Comparison of ENCODE assay signal across 18 mouse cellular contexts in the genomic region with DNA sequence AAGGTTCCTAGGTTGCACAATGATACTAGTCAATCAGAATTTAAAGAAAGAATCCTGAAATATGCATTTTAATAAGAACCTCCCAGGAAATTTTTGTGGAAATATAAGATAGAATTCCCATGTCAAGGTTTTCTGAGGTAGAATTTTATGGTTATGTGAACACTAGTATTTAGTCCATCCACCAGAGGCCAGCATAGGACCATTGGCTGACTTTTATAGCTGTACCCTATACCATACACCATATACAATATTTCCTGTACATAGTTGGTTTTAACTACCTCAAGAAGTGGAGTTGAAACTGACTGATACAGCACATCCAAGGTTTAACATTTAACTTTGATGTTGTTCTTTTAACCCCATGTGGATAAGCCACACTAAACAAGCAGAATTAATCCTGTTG. TPM values are rescaled to one million over a fixed set of nuclear protein-coding genes. Genes with fewer than 3 reads are reported as not detected.
DNase-seq lines count a peak whose midpoint lies in the region; ATAC-seq and TF ChIP-seq lines count a peak whose summit lies in the region.
"Had no signal": no experiment of that assay in that cellular context is flagged by ENCODE, and none has a peak within 500 bp of the region (broad histone marks: within the 10 kb centered on the region; RNA-seq: fewer than 3 reads in every experiment).

No protein-coding gene starts in this region.

- H3K4me1 ChIP-seq in kidney, postnatal 0 days (replicated peaks; ENCODE audit: insufficient read depth, low read length), result no peaks in the 10 kb centered on the region
- H3K4me1 ChIP-seq: liver, embryonic 13.5 days had no signal

- H3K4me3 ChIP-seq in kidney, postnatal 0 days (replicated peaks; ENCODE audit: low read depth, low read length), result no peak overlapping the region
- H3K4me3 ChIP-seq: liver, embryonic 13.5 days; myocyte had no signal

- ATAC-seq in kidney, postnatal 0 days (replicated peaks; ENCODE audit: low FRiP score, low read depth), result no peak

- H3K27ac ChIP-seq in kidney, postnatal 0 days, result no peak overlapping the region
- H3K27ac ChIP-seq: liver, embryonic 13.5 days had no signal

- no peaks in the 10 kb centered on the region for H3K36me3 ChIP-seq in kidney, postnatal 0 days (ENCODE audit: insufficient read depth, low read length)
- H3K36me3 ChIP-seq: liver, embryonic 13.5 days had no signal

- no peaks in the 10 kb centered on the region for H3K9me3 ChIP-seq in kidney, postnatal 0 days (replicated peaks; ENCODE audit: low read length)
- H3K9me3 ChIP-seq: liver, embryonic 13.5 days had no signal

- no peak overlapping the region for H3K4me2 ChIP-seq in kidney, postnatal 0 days (ENCODE audit: low read length)
- H3K4me2 ChIP-seq: liver, embryonic 13.5 days had no signal

- no peak overlapping the region for H3K9ac ChIP-seq in kidney, postnatal 0 days (ENCODE audit: low read depth, low read length)
- H3K9ac ChIP-seq: liver, embryonic 13.5 days had no signal

- TF ChIP-seq CTCF in kidney, postnatal 0 days (IDR thresholded peaks at IDR 0.05; ENCODE audit: low read depth), result peak; percentile 69

- no peaks in the 10 kb centered on the region for H3K27me3 ChIP-seq in kidney, postnatal 0 days (ENCODE audit: insufficient read depth, low read length)
- H3K27me3 ChIP-seq: liver, embryonic 13.5 days had no signal

- DNase-seq in embryo, embryonic 11 days, result peak; percentile 25
- DNase-seq in embryo, embryonic 10 days (ENCODE audit: low spot score), result no peak
- no peak for DNase-seq in kidney, postnatal 0 days (ENCODE audit: low spot score)
- no peak for DNase-seq in kidney, adult 8-10 months
- DNase-seq in thymus, postnatal 0 days (ENCODE audit: low spot score), result peak; percentile 51
- no peak for DNase-seq in thymus, adult 18-20 months
- DNase-seq in thymus, postnatal 25 days, result peak; percentile 53
- no peak for DNase-seq in layer of hippocampus, adult 9-11 months
- DNase-seq: adrenal gland, adult 8-10 months; cerebellum, adult 11 months; heart, postnatal 10 days; kidney, adult 11 months; layer of hippocampus, postnatal 36 days; liver, embryonic 13.5 days had no signal

RNA-seq across cellular contexts. Expression of gene Rag2, which starts 27.3 kb away (rescaled TPM):
- polyA plus RNA-seq in kidney, postnatal 0 days (2015; fragmentation: Nextera tagmentation; extraction: Ambion mirVana), result 0.06 TPM in 1 of 2 replicates, not detected in the other
- polyA plus RNA-seq in thymus, postnatal 0 days (2015; fragmentation: Nextera tagmentation; extraction: Ambion mirVana), result 116 and 143 TPM in 2 replicates
- polyA plus RNA-seq: embryonic facial prominence, embryonic 11.5 days; forebrain, embryonic 11.5 days; myocyte; small intestine, adult 2 months had no signal

RNA-seq across cellular contexts. Expression of gene Rag1, which starts 52.1 kb away (rescaled TPM):
- polyA plus RNA-seq in kidney, postnatal 0 days (2015; fragmentation: Nextera tagmentation; extraction: Ambion mirVana), result 0.01 and 0.05 TPM in 2 replicates
- polyA plus RNA-seq in thymus, postnatal 0 days (2015; fragmentation: Nextera tagmentation; extraction: Ambion mirVana), result 319 and 337 TPM in 2 replicates
- polyA plus RNA-seq: myocyte; small intestine, adult 2 months had no signal

RNA-seq across cellular contexts. Expression of gene B230118H07Rik, which starts 52.1 kb away (rescaled TPM):
- 65.8 and 75.1 TPM in 2 replicates for polyA plus RNA-seq in kidney, postnatal 0 days (2015; fragmentation: Nextera tagmentation; extraction: Ambion mirVana)
- 109 and 145 TPM in 2 replicates for polyA plus RNA-seq in thymus, postnatal 0 days (2015; fragmentation: Nextera tagmentation; extraction: Ambion mirVana)

Comparison
In these comparisons a context has a peak if more than half of its experiments do, and no peak if none do; other contexts are left out.
1. DNase-seq: peak in embryo, embryonic 11 days (single experiment), thymus, postnatal 0 days (single experiment) and thymus, postnatal 25 days (single experiment); none in embryo, embryonic 10 days (single experiment), kidney, postnatal 0 days (single experiment), kidney, adult 8-10 months (0 of 2), thymus, adult 18-20 months (0 of 2) and layer of hippocampus, adult 9-11 months (single experiment).
2. RNA of gene Rag2, which starts 27.3 kb away (polyA plus RNA-seq): 116 to 143 TPM in thymus, postnatal 0 days; 0.06 TPM in kidney, postnatal 0 days; every median in the first group is over 100 times any median in the second.
3. RNA of gene Rag1, which starts 52.1 kb away (polyA plus RNA-seq): 319 to 337 TPM in thymus, postnatal 0 days; 0.01 to 0.05 TPM in kidney, postnatal 0 days; every median in the first group is over 100 times any median in the second.